Mouse (Mus musculus) heart, postnatal 36 days (tissue): ENCODE results near the gene Hist3h2a. TPM values are rescaled to one million over a fixed set of nuclear protein-coding genes. Genes with fewer than 3 reads are reported as not detected.

ENCODE experiments used
- DNase-seq, 2 experiments: peaks; one replicate each; pipeline ENCODE4 v3.0.0; 2021 to 2022
- intact Hi-C: fragments of 180-260 bp; cut with DNase I; formaldehyde crosslinking; loops from one replicate; pipeline ENCODE4 v1.15.1; 2025
- total RNA-seq, 2 experiments: library from RNA; stranded (reverse); gene quantifications; 2 replicates each; pipeline ENCODE4 v1.2.3; 2021

Gene Hist3h2a
- total RNA-seq, 2 experiments from 2014 or later, result 15.3 to 17.6 TPM

DNA sequence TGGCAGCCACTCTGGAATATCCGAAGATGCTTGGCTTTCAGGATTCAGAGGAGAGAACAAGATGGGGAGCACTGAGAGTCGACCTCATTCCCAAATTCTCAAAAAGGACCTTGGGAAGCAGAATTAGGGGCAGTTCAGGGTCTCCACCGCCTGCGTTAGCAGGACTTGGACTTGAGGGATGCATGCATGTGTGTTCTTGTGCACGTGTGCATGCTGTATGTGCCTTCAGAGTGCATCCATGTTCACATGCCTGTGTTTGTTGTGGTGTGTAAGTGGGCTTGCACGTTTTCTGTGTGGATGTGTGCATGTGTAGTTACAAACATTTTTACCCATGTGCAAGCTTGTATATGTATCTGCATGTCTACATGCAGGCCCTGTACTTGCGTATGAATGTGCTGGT, 9.7 kb downstream of the Hist3h2a start:
- no peak for DNase-seq
- intact Hi-C loops, result no loop called here

GRCm38 (mm10) chr11:58965001-58965760, 10.7 kb downstream of the Hist3h2a start:
- intact Hi-C loops, result loop anchor here (5.0 kb wide), 1 partner anchor 47 kb away; no protein-coding TSS in a partner anchor
- DNase-seq, result no peak

DNA sequence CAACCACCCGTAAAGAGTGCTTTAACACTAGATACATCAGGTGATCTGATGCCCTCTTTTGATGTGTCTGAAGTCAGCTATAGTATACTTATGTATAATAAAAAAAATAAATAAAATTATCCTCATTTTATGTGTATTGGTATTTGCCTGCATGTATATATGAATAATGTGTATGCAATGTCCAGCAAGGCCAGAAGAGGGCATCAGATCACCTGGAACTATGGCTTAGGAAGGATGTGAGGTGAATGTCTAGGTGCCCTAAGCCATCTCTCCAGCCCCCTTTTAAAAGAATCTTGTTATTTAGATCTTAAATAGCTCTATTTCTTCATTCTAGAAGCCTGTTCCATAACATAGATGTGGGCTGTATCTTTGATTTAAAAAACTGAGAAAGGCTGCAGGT, 12.9 kb downstream of the Hist3h2a start:
- intact Hi-C loops, result loop anchor here (5.0 kb wide), 1 partner anchor 45 kb away; no protein-coding TSS in a partner anchor
- DNase-seq, result no peak

DNA sequence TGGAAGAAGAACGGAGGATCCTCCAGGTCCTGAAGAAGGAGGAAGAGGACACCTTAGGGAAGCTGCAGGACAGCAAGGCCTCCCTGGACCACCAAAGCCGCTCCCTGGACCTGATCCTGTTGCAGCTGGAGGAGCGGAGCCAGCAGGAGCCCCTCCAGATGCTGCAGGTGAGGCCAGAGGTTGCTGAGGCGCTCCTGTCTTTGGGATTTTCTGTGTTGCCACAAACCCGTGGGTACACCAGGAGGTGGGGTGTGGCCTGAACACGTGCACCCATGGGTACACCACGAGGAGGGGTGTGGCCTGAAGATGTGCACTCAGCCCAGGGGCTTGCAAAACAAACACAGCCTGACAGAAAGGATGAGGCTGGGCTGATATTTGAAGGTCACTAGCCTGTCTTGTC, 14.1 kb downstream of the Hist3h2a start:
- intact Hi-C loops, result loop anchor here (5.0 kb wide), 1 partner anchor 44 kb away; no protein-coding TSS in a partner anchor
- DNase-seq, result no peak

GRCm38 (mm10) chr11:58969027-58969426, 14.5 kb downstream of the Hist3h2a start:
- DNase-seq, result no peak
- intact Hi-C loops, result loop anchor here (5.0 kb wide), 1 partner anchor 43 kb away; no protein-coding TSS in a partner anchor

DNA sequence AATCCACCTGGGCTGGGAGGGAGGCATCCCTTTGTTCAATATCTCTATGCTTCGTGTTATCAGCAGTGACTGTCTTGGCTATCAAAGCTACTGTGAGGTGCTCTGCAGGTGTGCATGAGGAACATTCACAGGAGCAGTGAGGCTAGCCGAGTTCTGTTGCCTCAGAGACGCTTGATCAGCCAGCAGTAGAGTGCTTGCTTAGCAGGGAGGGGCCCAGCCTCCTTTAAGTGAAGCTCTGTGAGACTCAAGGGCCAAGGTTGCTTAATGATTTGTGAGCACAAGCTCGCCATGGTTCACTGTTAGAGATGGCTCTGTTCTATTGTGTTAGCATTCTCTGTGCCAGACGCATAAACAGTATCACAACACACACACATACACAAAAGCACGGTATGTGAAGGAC, 15.2 kb downstream of the Hist3h2a start:
- intact Hi-C loops, result loop anchor here (5.0 kb wide), 1 partner anchor 43 kb away; no protein-coding TSS in a partner anchor
- DNase-seq, result no peak

- intact Hi-C loops, result no loop called here
- no peak for DNase-seq
These were observed 16.5 kb downstream of the Hist3h2a start for GRCm38 (mm10) chr11:58970831-58971530.

DNA sequence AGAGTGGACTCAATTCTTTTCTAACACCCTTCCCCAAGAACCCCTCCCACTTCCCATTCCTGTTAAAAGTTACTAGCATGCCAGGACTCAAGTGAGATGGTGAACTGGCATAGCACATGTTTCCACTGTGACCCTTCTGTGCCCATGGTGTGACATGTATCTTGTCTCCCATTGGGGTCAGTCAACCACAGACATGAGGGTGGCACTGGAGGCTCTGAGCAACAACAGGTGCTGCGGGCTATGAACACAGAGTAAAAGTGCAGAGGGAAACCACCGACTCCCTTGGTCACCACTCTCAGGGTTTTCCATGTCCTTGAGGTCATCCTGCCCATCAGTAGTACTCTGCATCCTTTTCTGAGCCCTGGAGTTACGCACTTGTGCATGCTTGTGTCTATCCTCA, 17.3 kb downstream of the Hist3h2a start:
- intact Hi-C loops, result no loop called here
- DNase-seq, result no peak

GRCm38 (mm10) chr11:58974414-58974813, 19.9 kb downstream of the Hist3h2a start:
- DNase-seq, result no peak
- intact Hi-C loops, result no loop called here

- no peak for DNase-seq
- intact Hi-C loops, result loop anchor here (5.0 kb wide), 1 partner anchor 130 kb away; the partner anchor contains the start of gene Gm12258
These were observed 22.7 kb downstream of the Hist3h2a start for GRCm38 (mm10) chr11:58977150-58977549.

- no peak for DNase-seq
- intact Hi-C loops, result loop anchor here (2.0 to 5.0 kb wide), 2 partner anchors 21 to 130 kb away; partner anchors contain the start of gene Gm12258
These were observed 23.1 kb downstream of the Hist3h2a start for GRCm38 (mm10) chr11:58977607-58978026.

GRCm38 (mm10) chr11:58978027-58978705, 23.7 kb downstream of the Hist3h2a start, which contains the start of gene Trim11:
Gene Trim11, plus strand, starts transcription at chr11:58978093.
- intact Hi-C loops, result loop anchor here (2.0 to 5.0 kb wide), 2 partner anchors 21 to 131 kb away; partner anchors contain the start of gene Gm12258
- DNase-seq, result peak; percentile 68 to 74

DNA sequence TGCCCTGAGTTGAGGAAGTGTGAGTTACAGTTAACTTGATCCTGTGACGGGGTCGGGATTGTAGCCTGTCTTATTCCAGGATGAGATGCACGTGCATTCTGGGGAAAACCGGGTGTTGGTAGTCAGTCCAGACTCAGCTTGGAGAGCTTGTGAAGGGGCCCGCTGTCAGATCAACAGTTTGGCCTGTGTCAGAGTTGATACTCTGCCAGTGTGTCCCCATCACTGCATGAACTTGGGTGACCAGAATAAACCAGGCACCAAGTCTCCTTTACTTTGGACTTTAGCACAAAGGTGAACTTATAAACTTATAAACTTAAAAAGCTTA, 24.2 kb downstream of the Hist3h2a start:
- no peak for DNase-seq
- intact Hi-C loops, result loop anchor here (2.0 to 5.0 kb wide), 2 partner anchors 22 to 131 kb away; partner anchors contain the start of gene Gm12258

GRCm38 (mm10) chr11:58979183-58979582, 24.7 kb downstream of the Hist3h2a start:
- intact Hi-C loops, result loop anchor here (2.0 to 5.0 kb wide), 2 partner anchors 22 to 132 kb away; partner anchors contain the start of gene Gm12258
- DNase-seq, result no peak

GRCm38 (mm10) chr11:58979661-58980060, 25.2 kb downstream of the Hist3h2a start:
- intact Hi-C loops, result loop anchor here (2.0 to 5.0 kb wide), 2 partner anchors 23 to 132 kb away; partner anchors contain the start of gene Gm12258
- DNase-seq, result no peak

GRCm38 (mm10) chr11:58980381-58980990, 26.0 kb downstream of the Hist3h2a start:
- DNase-seq, result no peak
- intact Hi-C loops, result no loop called here

DNA sequence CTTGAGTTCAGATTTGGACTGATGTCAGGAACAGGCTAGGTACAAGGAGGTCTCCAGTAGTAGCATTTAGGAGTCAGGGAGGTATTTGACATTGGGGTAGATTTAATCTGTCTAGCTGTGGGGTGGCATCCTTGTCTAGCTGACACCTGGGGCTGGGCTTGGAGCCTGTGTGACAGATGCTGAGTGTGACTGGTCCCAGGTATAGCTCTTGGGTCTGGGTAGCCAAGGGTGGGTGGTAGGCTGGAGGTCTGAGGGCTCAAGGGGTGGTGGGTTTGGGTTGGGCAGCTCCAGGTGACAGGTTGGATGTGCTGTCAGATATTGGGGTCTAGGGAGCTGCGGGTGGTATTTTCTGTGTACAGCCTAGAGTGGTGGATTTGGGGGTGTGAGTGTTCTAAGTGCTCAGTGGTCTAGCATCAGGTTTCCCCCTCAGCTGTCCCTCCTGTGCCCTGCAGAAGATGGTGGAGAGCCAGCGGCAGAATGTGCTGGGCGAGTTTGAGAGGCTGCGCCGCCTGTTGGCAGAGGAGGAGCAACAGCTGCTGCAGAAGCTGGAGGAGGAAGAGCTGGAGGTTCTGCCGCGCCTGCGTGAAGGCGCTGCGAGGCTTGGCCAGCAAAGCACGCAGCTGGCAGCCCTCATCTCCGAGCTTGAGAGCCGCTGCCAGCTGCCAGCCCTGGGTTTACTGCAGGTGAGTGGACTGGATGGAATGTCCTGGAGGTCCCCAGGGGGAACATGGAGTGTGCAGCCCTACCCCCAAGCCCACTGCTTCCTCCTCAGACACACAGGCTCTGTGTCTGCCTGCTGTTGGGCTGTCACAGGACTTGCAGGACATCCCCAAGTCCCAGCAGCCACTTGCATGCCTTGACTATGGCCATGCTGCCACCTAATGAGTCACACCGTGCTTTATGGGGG, 27.3 kb downstream of the Hist3h2a start:
- intact Hi-C loops, result no loop called here
- peak; percentile 69 to 70 for DNase-seq

DNA sequence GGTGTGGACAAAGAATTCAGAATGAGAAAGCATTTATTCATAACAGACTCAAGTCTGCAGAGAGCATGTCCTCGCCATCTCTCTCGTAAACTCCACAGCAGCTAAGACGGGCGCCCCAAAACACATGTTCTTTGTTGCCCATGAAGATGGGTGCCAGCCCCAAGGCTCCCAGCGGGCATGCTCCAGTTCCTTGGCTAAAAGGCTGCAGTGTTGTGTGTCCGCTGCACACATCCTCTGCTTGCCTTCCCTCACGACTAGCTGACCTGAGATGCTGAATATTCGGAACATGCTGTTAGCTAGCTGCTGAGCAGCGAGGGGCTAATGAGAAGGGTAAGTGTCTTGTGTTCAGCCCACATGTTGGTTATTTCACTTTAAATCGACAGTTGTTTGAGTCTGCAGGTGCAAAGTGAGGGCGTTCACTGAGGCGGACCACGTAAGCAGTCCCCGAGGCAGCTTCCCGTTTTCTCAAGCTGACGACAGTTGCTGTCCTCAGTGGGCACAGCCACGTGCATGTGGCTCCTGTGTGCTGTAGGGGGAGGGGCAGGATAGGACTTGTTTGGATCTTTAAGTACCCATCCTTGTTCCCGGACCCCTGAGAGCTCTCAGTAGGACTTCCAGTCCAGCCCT, 28.1 kb downstream of the Hist3h2a start:
- intact Hi-C loops, result no loop called here
- DNase-seq, result no peak
